Mouse (Mus musculus): ENCODE data around the gene Kcnj6.
A peak's percentile ranks its signal among the peaks of the same experiment; 100 is the strongest.

GRCm38 (mm10) chr16:94756352-94756751 lies 241.1 kb downstream of the Kcnj6 start:
- no peak for TF ChIP-seq CEBPB (IDR thresholded peaks at IDR 0.05; ENCODE audit: insufficient read depth, poor library complexity, severe bottlenecking)
- no peak for TF ChIP-seq POLR2A (IDR thresholded peaks at IDR 0.05; ENCODE audit: insufficient read length, low read depth)
- peak in 2 of 3 experiments; percentile 29 to 75 for TF ChIP-seq MYOD1 (IDR thresholded peaks at IDR 0.05; ENCODE audit: control insufficient read depth in 1 of 3, insufficient read length in 2 of 3, low read depth in 2 of 3)
- TF ChIP-seq MAX (IDR thresholded peaks at IDR 0.05; ENCODE audit: low read depth), result no peak
- TF ChIP-seq USF1 (IDR thresholded peaks at IDR 0.05; ENCODE audit: low read depth), result no peak
- TF ChIP-seq E2F4 (IDR thresholded peaks at IDR 0.05; ENCODE audit: insufficient read depth), result no peak

Measured in myocyte (in vitro differentiated cells).